ENCODE assay signal across 28 mouse cellular contexts in genomic region chr8:114634151-114634550, GRCm38 (mm10).
A peak's percentile ranks its signal among the peaks of the same experiment; 100 is the strongest.
DNase-seq lines count a peak whose midpoint lies in the region; ATAC-seq lines count a peak whose summit lies in the region.
"Had no signal": no experiment of that assay in that cellular context is flagged by ENCODE, and none has a peak within 500 bp of the region (broad histone marks: within the 10 kb centered on the region; RNA-seq: fewer than 3 reads in every experiment).

No protein-coding gene starts in this region.

- no peaks in the 10 kb centered on the region for H3K36me3 ChIP-seq in forebrain, embryonic 10.5 days (replicated peaks)
- H3K36me3 ChIP-seq in forebrain, embryonic 14.5 days (ENCODE audit: control insufficient read depth, insufficient read depth, low read length) = no peaks in the 10 kb centered on the region
- no peaks in the 10 kb centered on the region for H3K36me3 ChIP-seq in limb, embryonic 10.5 days
- H3K36me3 ChIP-seq in hindbrain, embryonic 13.5 days = no peaks in the 10 kb centered on the region
- no peaks in the 10 kb centered on the region for H3K36me3 ChIP-seq in hindbrain, embryonic 16.5 days (ENCODE audit: control insufficient read depth, insufficient read depth, low read length)
- H3K36me3 ChIP-seq: embryonic facial prominence, embryonic 13.5 days; heart, embryonic 10.5 days; heart, embryonic 13.5 days; hindbrain, embryonic 15.5 days; intestine, embryonic 15.5 days; kidney, embryonic 15.5 days had no signal

- H3K4me3 ChIP-seq in forebrain, embryonic 10.5 days = no peak overlapping the region
- H3K4me3 ChIP-seq in forebrain, embryonic 14.5 days (ENCODE audit: low read depth, low read length) = no peak overlapping the region
- H3K4me3 ChIP-seq in limb, embryonic 10.5 days = no peak overlapping the region
- H3K4me3 ChIP-seq in hindbrain, embryonic 13.5 days = no peak overlapping the region
- no peak overlapping the region for H3K4me3 ChIP-seq in hindbrain, embryonic 16.5 days (ENCODE audit: low read length)
- H3K4me3 ChIP-seq: embryonic facial prominence, embryonic 13.5 days; erythroblast, embryonic 14.5 days; forebrain, embryonic 13.5 days; gastrocnemius, adult 2 months; heart, adult 2 months; heart, embryonic 10.5 days; heart, embryonic 13.5 days; hindbrain, embryonic 15.5 days; intestine, embryonic 15.5 days; kidney, embryonic 15.5 days had no signal

- peaks cover 33% of the 10 kb centered on the region for H3K27me3 ChIP-seq in forebrain, embryonic 10.5 days (ENCODE audit: poor library complexity, severe bottlenecking)
- H3K27me3 ChIP-seq in forebrain, embryonic 14.5 days (replicated peaks; ENCODE audit: control insufficient read depth, insufficient read depth, low read length) = no peaks in the 10 kb centered on the region
- H3K27me3 ChIP-seq in limb, embryonic 10.5 days (ENCODE audit: low read depth, poor library complexity, severe bottlenecking) = no peaks in the 10 kb centered on the region
- H3K27me3 ChIP-seq in hindbrain, embryonic 13.5 days = no peaks in the 10 kb centered on the region
- no peaks in the 10 kb centered on the region for H3K27me3 ChIP-seq in hindbrain, embryonic 16.5 days (replicated peaks; ENCODE audit: control insufficient read depth, insufficient read depth, low read length)
- H3K27me3 ChIP-seq: heart, embryonic 13.5 days; hindbrain, embryonic 15.5 days; intestine, embryonic 15.5 days; kidney, embryonic 15.5 days; Patski had no signal

- 88% methylated on average over 2 of the region's 2 CpGs for WGBS in forebrain, embryonic 10.5 days
- 86% methylated on average over 2 of the region's 2 CpGs for whole genome bisulfite sequencing in forebrain, embryonic 14.5 days
- WGBS in limb, embryonic 10.5 days = 84% methylated on average over 2 of the region's 2 CpGs
- 83% methylated on average over 2 of the region's 2 CpGs for WGBS in hindbrain, embryonic 13.5 days
- 87% methylated on average over 2 of the region's 2 CpGs for WGBS in hindbrain, embryonic 16.5 days

- no peak for DNase-seq in forebrain, embryonic 10.5 days (ENCODE audit: extremely low spot score, low spot score)
- DNase-seq in forebrain, embryonic 14.5 days (ENCODE audit: low spot score) = no peak
- DNase-seq in ES-CJ7 (ENCODE audit: low read depth, low spot score) (peak; percentile 60), R1 (ENCODE audit: low read depth, low spot score) (peak; percentile 61)
- DNase-seq in limb, embryonic 10.5 days (ENCODE audit: low spot score) = no peak
- DNase-seq in c-Kit-positive CD71-positive TER-119-positive erythroid progenitor cells, embryonic 14.5 days (ENCODE audit: low spot score) = no peak
- DNase-seq: adrenal gland, postnatal 10 days; adrenal gland, postnatal 36 days; cerebellum, adult 11 months; cerebellum, adult 9-10 months; cerebellum, postnatal 14 days; forebrain, postnatal 0 days; gastrocnemius, adult 2 months; gastrocnemius, postnatal 14 days; heart, adult 2 months; heart, postnatal 14 days; heart, postnatal 4 days had no signal

- peak overlapping the region; percentile 12; the same call in 1 of the 2 replicates for H3K27ac ChIP-seq in forebrain, embryonic 10.5 days
- no peak overlapping the region for H3K27ac ChIP-seq in forebrain, embryonic 14.5 days (ENCODE audit: low read depth, low read length)
- H3K27ac ChIP-seq in limb, embryonic 10.5 days = peak overlapping the region; percentile 72
- no peak overlapping the region for H3K27ac ChIP-seq in hindbrain, embryonic 13.5 days
- no peak overlapping the region for H3K27ac ChIP-seq in hindbrain, embryonic 16.5 days (ENCODE audit: low read depth, low read length)
- H3K27ac ChIP-seq: embryonic facial prominence, embryonic 13.5 days; forebrain, embryonic 13.5 days; gastrocnemius, adult 2 months; heart, adult 2 months; heart, embryonic 10.5 days; heart, embryonic 13.5 days; hindbrain, embryonic 15.5 days; intestine, embryonic 15.5 days; kidney, embryonic 15.5 days had no signal

- H3K9me3 ChIP-seq in forebrain, embryonic 10.5 days = no peaks in the 10 kb centered on the region
- H3K9me3 ChIP-seq in forebrain, embryonic 14.5 days (replicated peaks; ENCODE audit: control insufficient read depth, low read length) = no peaks in the 10 kb centered on the region
- H3K9me3 ChIP-seq in limb, embryonic 10.5 days (replicated peaks) = no peaks in the 10 kb centered on the region
- no peaks in the 10 kb centered on the region for H3K9me3 ChIP-seq in hindbrain, embryonic 13.5 days
- H3K9me3 ChIP-seq in hindbrain, embryonic 16.5 days (ENCODE audit: control insufficient read depth, low read length) = no peaks in the 10 kb centered on the region
- H3K9me3 ChIP-seq: embryonic facial prominence, embryonic 13.5 days; forebrain, embryonic 13.5 days; heart, embryonic 10.5 days; heart, embryonic 13.5 days; hindbrain, embryonic 15.5 days; intestine, embryonic 15.5 days; kidney, embryonic 15.5 days had no signal

- no peak overlapping the region for H3K9ac ChIP-seq in forebrain, embryonic 14.5 days (ENCODE audit: low read length)
- no peak overlapping the region for H3K9ac ChIP-seq in hindbrain, embryonic 13.5 days
- H3K9ac ChIP-seq in hindbrain, embryonic 16.5 days (ENCODE audit: low read depth, low read length) = no peak overlapping the region
- H3K9ac ChIP-seq: embryonic facial prominence, embryonic 13.5 days; forebrain, embryonic 13.5 days; forebrain, postnatal 0 days; heart, embryonic 13.5 days; hindbrain, embryonic 15.5 days; intestine, embryonic 15.5 days; kidney, embryonic 15.5 days had no signal

- ATAC-seq in forebrain, embryonic 14.5 days = no peak
- no peak for ATAC-seq in hindbrain, embryonic 13.5 days (ENCODE audit: low FRiP score)
- no peak for ATAC-seq in hindbrain, embryonic 16.5 days
- ATAC-seq: forebrain, embryonic 13.5 days; forebrain, postnatal 0 days; Patski had no signal

- no peak overlapping the region for H3K4me2 ChIP-seq in forebrain, embryonic 14.5 days (ENCODE audit: low read length)
- H3K4me2 ChIP-seq in hindbrain, embryonic 13.5 days = no peak overlapping the region
- no peak overlapping the region for H3K4me2 ChIP-seq in hindbrain, embryonic 16.5 days (ENCODE audit: low read length)
- H3K4me2 ChIP-seq: embryonic facial prominence, embryonic 13.5 days; forebrain, embryonic 13.5 days; heart, embryonic 13.5 days; hindbrain, embryonic 15.5 days; intestine, embryonic 15.5 days; kidney, embryonic 15.5 days had no signal

- peaks cover 30% of the 10 kb centered on the region for H3K4me1 ChIP-seq in forebrain, embryonic 10.5 days
- no peaks in the 10 kb centered on the region for H3K4me1 ChIP-seq in forebrain, embryonic 14.5 days (ENCODE audit: control insufficient read depth, insufficient read depth, low read length)
- H3K4me1 ChIP-seq in limb, embryonic 10.5 days = peaks cover 68% of the 10 kb centered on the region
- H3K4me1 ChIP-seq in hindbrain, embryonic 13.5 days (replicated peaks) = peaks cover 10% of the 10 kb centered on the region
- H3K4me1 ChIP-seq in hindbrain, embryonic 16.5 days (ENCODE audit: control insufficient read depth, insufficient read depth, low read depth, low read length) = no peaks in the 10 kb centered on the region
- H3K4me1 ChIP-seq: hindbrain, embryonic 15.5 days; intestine, embryonic 15.5 days had no signal

Comparison
In these comparisons a context has a peak if more than half of its experiments do, and no peak if none do; other contexts are left out.
1. H3K27ac ChIP-seq: peak in forebrain, embryonic 10.5 days (single experiment) and limb, embryonic 10.5 days (single experiment); none in forebrain, embryonic 14.5 days (single experiment), hindbrain, embryonic 13.5 days (single experiment) and hindbrain, embryonic 16.5 days (single experiment).
2. DNase-seq: peak in ES-CJ7 (single experiment) and R1 (single experiment); none in forebrain, embryonic 10.5 days (single experiment), forebrain, embryonic 14.5 days (single experiment), limb, embryonic 10.5 days (single experiment) and c-Kit-positive CD71-positive TER-119-positive erythroid progenitor cells, embryonic 14.5 days (single experiment).